Mouse (Mus musculus): ENCODE measurements around the gene Fuk. TPM values are rescaled to one million over a fixed set of nuclear protein-coding genes. Genes with fewer than 3 reads are reported as not detected.

Fuk gene
- polyA plus RNA-seq, 1 experiment from 2014 or later = 10.2 TPM

DNA sequence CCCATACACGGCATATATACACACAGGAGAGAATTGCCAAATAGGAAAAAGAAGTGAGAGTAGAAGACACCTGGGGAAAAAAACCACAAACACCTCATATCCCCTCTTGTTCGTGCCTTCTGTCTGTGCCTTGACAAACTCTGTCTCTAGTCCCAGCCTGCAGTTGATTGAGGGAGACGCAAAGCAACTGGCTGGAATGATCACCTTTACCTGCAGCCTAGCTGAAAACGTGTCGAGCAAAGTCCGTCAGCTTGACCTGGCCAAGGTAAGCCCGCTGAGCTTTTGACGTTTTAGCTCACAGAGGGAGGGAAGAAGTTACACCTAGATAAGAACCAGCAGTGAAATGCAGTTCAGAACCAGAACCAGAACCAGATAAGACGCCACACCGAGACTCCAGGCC, 51.1 kb downstream of the Fuk start:
- Histone ChIP-seq H3K4me2 (replicated peaks) (no peak overlapping the region), H3K36me3 (peaks cover 31% of the 10 kb centered on the region), H3K27me3 (replicated peaks) (no peaks in the 10 kb centered on the region), H3K4me3 (replicated peaks) (no peak overlapping the region), H3K9ac (no peak overlapping the region), H3K9me3 (no peaks in the 10 kb centered on the region), H3K4me1 (replicated peaks) (peaks cover 5% of the 10 kb centered on the region; the same call in 1 of the 2 replicates), H3K27ac (no peak overlapping the region)
- WGBS = 87% methylated on average over 10 of the region's 10 CpGs
- ATAC-seq = no peak

DNA sequence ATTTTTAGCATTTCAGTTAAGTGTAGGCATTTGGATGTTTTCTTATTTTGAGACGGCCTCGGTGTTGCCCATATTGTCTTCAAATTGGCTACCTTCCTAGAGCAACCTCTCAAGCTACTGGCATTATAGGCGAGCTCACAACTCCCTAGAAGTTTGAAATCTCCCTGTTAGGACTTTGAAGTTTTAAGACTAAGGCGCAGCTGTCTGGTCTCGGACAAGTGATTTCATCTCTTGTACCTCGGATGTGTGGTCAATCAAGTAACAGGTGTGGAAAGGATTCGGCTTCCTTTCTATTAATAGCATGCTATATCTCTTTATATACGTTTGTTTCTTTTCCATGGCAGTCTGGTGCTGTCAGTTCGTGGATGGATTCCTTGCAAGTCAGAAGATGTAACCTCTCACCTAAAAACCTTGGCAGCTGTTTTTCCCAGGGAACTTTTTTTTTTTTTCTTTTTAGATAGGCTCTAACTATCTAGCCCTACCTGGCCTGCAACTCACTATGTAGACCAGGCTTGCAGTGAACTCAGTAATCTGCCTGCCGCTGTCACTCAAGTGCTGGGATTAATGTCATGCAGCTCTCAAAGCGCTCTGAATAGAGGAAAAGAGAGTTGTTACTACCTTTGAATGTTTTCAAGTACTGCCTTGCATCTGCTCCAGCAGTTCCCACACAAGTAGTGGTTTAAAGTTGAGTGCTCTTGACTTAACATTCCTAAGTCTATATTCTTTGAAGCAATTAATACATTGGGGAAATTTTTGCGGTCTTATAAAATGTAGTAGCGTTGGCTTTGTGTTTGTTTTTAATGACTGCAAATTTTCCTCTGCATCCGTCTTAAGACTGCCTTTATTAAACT, 54.4 kb downstream of the Fuk start:
- WGBS = 54% methylated on average over 14 of the region's 14 CpGs
- H3K27ac ChIP-seq = no peak overlapping the region
- no peaks in the 10 kb centered on the region for H3K27me3 ChIP-seq (replicated peaks)
- no peaks in the 10 kb centered on the region for H3K9me3 ChIP-seq
- peaks cover 10% of the 10 kb centered on the region; the same call in 1 of the 2 replicates for H3K4me1 ChIP-seq (replicated peaks)
- peak overlapping the region; percentile 86 for H3K9ac ChIP-seq
- peak overlapping the region; percentile 71 for H3K4me2 ChIP-seq (replicated peaks)
- ATAC-seq = no peak
- H3K36me3 ChIP-seq = peaks cover 31% of the 10 kb centered on the region
- H3K4me3 ChIP-seq (replicated peaks) = peak overlapping the region; percentile 79

DNA sequence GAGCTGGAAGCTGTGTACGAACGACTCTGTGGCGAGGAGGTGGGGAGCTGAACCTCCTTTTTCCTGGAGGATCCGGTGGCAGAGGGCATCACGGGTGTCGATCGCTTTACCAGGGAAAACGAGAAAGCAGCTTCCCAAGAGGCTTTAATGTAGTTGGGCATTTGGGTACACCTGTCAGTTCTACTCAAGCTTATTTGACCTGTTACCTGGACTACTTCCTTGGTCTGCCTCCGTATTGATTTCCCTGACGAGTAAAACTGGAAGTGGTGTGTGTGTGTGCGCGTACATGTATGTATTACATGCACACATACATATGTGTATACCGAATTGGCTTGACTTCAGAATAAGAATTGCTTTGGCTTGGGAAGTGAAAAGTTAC, 55.1 kb downstream of the Fuk start:
- Histone ChIP-seq H3K4me2 (replicated peaks) (peak overlapping the region; percentile 71), H3K36me3 (peaks cover 36% of the 10 kb centered on the region), H3K4me3 (replicated peaks) (peak overlapping the region; percentile 79), H3K4me1 (replicated peaks) (peaks cover 10% of the 10 kb centered on the region; the same call in 1 of the 2 replicates), H3K27ac (no peak overlapping the region), H3K9ac (peak overlapping the region; percentile 86), H3K9me3 (no peaks in the 10 kb centered on the region), H3K27me3 (replicated peaks) (no peaks in the 10 kb centered on the region)
- 2% methylated on average over 13 of the region's 13 CpGs for WGBS
- ATAC-seq = peak; percentile 63

DNA sequence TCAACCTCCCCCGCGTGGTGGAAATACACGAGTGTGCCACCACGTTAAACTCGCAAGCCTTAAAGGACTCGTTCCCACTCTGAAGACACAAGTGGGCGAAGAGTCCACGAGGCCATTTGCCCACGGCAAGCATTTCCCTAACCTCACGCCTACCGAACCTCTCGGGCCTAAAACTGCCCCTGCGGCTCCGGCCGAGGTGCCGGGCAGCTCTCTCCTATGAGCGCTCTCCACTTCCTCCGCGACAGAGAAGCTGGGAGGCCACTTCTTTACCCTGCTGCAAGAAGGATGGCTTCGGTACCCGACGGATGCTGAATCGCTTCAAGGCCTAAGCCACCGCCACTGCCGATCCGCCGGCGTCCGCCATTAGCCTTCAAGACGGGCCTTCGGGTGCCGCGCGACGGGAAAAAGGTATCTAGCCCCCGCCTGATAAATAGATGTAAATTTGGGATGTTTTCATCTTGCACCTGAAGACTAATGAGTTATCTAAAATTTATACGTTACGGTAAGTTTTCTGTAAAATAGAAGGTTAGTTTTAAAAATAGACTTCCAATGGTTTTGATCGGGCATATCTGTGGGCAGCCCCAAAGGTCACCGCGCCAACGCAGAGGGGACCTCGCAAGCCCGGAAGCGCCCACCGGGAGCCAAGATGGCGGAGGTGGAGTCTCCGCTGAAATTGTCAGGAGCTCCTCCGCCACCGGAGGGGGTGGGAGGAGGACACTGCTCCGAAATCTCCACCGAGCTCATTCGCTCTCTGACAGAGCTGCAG, 55.7 kb downstream of the Fuk start, which contains the start of the genes Cog4 and Sf3b3:
TSS of gene Cog4 (plus strand) at position 196 of the 766 bp plus-strand sequence.
TSS of gene Sf3b3 (minus strand) at position 383 of the 766 bp plus-strand sequence.
- Histone ChIP-seq H3K27ac (peak within 1 kb of the TSS; percentile 74), H3K9me3 (no peaks in the 10 kb centered on the region), H3K4me2 (replicated peaks) (peak within 1 kb of the TSS; percentile 71), H3K36me3 (peaks cover 35% of the 10 kb centered on the region), H3K27me3 (replicated peaks) (no peaks in the 10 kb centered on the region), H3K4me1 (replicated peaks) (peaks cover 10% of the 10 kb centered on the region; the same call in 1 of the 2 replicates), H3K9ac (peak within 1 kb of the TSS; percentile 86), H3K4me3 (replicated peaks) (peak within 1 kb of the TSS; percentile 79)
- WGBS = under 1% methylated on average over 53 of the region's 53 CpGs
- peak; percentile 93 for ATAC-seq

DNA sequence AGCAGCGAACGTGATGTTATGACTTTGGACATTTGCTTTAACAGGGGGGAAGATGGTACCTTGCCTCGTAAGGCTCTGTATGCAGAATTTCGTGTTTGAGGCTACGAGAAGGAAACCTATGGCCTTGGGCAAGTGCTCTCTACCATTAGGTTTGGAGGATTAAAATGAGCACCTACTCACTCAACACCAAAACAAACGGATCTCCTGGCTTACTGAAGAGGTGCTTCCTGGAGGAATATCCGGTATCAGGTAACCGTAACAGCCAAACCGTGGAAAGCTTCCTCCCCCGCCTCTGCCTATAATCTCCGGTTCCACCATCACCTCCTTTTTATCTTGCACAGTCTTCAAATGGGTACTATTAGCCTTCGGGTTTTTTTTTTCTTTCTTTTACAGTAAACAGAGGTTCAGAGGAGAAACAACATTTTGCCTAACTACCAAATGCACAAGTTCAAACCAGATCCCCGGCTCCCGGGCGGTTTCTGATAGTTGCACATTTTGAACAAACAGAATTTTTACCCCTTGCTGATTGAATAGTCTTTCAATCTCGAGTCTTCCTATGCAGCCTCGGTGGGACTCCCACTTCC, 56.4 kb downstream of the Fuk start:
- Histone ChIP-seq H3K4me2 (replicated peaks) (peak overlapping the region; percentile 71), H3K9ac (peak overlapping the region; percentile 84), H3K4me1 (replicated peaks) (peaks cover 10% of the 10 kb centered on the region; the same call in 1 of the 2 replicates), H3K27ac (peak overlapping the region; percentile 74), H3K36me3 (peaks cover 28% of the 10 kb centered on the region), H3K9me3 (no peaks in the 10 kb centered on the region), H3K4me3 (replicated peaks) (peak overlapping the region; percentile 79), H3K27me3 (replicated peaks) (no peaks in the 10 kb centered on the region)
- ATAC-seq = no peak
- WGBS = 5% methylated on average over 17 of the region's 17 CpGs

DNA sequence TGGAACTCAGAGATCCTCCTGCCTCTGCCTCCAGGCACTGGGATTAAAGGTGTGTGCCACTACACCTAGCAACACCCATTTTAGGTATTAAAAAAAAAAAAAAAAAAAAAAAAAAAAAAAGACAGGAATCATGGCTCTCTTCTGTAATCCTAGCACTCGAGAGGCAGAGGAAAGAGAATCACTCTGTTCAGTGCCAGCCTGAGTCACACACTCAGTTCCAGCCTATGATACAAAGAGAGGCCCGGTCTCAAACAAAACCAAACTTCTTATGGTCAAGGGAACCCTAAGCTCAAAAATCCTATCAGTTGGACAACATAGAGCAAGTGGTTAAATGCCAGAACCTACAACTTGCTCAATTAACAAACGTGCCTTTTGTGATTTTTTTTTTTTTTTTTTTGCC, 57.3 kb downstream of the Fuk start:
- no peaks in the 10 kb centered on the region for H3K9me3 ChIP-seq
- H3K4me3 ChIP-seq (replicated peaks) = peak overlapping the region; percentile 79; the same call in 1 of the 2 replicates
- no peaks in the 10 kb centered on the region for H3K27me3 ChIP-seq (replicated peaks)
- ATAC-seq = no peak
- H3K4me1 ChIP-seq (replicated peaks) = peaks cover 10% of the 10 kb centered on the region; the same call in 1 of the 2 replicates
- WGBS = 73% methylated on average over 3 of the region's 3 CpGs
- H3K27ac ChIP-seq = no peak overlapping the region
- peak overlapping the region; percentile 71 for H3K4me2 ChIP-seq (replicated peaks)
- H3K36me3 ChIP-seq = peaks cover 20% of the 10 kb centered on the region
- H3K9ac ChIP-seq = no peak overlapping the region

DNA sequence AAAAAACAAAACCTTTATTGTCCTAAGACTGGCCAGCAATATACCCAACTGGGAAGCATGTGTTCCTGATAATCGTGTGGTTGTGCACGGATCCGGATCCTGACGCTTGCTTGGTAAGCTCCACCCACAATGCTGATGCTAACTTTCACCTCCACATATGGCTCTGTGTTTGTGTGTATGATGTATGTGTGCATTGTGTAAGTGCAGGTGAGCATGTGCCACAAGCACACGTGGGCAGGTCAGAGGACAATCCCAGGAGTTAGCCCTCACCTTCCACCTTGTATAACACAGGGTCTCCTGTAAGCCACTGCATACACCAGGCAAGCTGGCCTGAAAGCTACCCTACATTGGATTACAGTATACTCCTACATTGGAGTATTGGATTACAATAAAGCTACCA, 59.1 kb downstream of the Fuk start:
- ATAC-seq = no peak
- H3K27ac ChIP-seq = no peak overlapping the region

DNA sequence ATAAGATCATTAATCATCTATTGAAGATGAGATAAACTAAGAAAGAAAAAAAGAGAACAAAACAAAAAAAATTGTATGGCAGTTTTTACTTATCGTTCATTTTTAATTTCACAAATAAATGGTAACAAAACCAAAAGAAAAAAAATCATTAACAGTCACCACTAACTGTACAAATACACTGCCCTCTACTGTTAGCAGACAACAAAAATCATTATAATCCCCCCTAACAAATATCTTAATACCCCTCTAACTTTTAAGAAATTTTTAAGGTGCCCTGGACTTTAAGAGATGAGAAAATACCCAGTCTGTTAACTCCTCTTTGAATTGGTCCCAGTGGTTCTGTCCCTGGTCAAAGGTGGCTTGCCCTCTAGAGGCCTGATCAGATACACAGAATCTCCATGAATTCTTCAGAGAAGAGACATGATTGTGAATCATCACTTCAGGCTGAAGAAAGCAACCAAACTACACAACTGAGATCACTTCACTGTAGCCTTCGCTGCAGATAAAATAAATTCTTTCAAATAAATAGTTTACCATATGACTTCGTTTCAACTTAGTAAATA, 60.2 kb downstream of the Fuk start:
- H3K27me3 ChIP-seq (replicated peaks) = no peaks in the 10 kb centered on the region
- 82% methylated on average over 3 of the region's 3 CpGs for WGBS
- 0 out of 2 replicates have a peak, but pooled peaks cover 5% of the 10 kb centered on the region for H3K4me1 ChIP-seq (replicated peaks)
- peaks cover 32% of the 10 kb centered on the region for H3K36me3 ChIP-seq
- no peaks in the 10 kb centered on the region for H3K9me3 ChIP-seq
- no peak overlapping the region for H3K27ac ChIP-seq
- H3K4me2 ChIP-seq (replicated peaks) = no peak overlapping the region
- H3K9ac ChIP-seq = no peak overlapping the region
- H3K4me3 ChIP-seq (replicated peaks) = no peak overlapping the region
- no peak for ATAC-seq

More for the DNA sequence above, 59.1 kb downstream of the Fuk start:
- no peak overlapping the region for H3K4me2 ChIP-seq (replicated peaks)
- H3K9ac ChIP-seq = no peak overlapping the region
- peaks cover 30% of the 10 kb centered on the region for H3K36me3 ChIP-seq
- peaks cover 10% of the 10 kb centered on the region; the same call in 1 of the 2 replicates for H3K4me1 ChIP-seq (replicated peaks)
- H3K9me3 ChIP-seq = no peaks in the 10 kb centered on the region
- no peaks in the 10 kb centered on the region for H3K27me3 ChIP-seq (replicated peaks)
- H3K4me3 ChIP-seq (replicated peaks) = no peak overlapping the region
- WGBS = 86% methylated on average over 5 of the region's 5 CpGs

Other genes with a start within 250 kb of the Fuk start
- 8.0 and 9.6 TPM in 2 replicates for gene Mtss1l, start 181.0 kb downstream of the Fuk start, polyA plus RNA-seq (2015; fragmentation: Nextera tagmentation; extraction: Ambion mirVana)
- 1.1 and 2.6 TPM in 2 replicates for gene Il34, start 96.6 kb downstream of the Fuk start, polyA plus RNA-seq (2015; fragmentation: Nextera tagmentation; extraction: Ambion mirVana)
- gene Cog4, start 55.9 kb downstream of the Fuk start, polyA plus RNA-seq (2015; fragmentation: Nextera tagmentation; extraction: Ambion mirVana) = 69.0 and 69.5 TPM in 2 replicates
- 123 and 126 TPM in 2 replicates for gene Sf3b3, start 55.7 kb downstream of the Fuk start, polyA plus RNA-seq (2015; fragmentation: Nextera tagmentation; extraction: Ambion mirVana)
- 13.0 and 15.3 TPM in 2 replicates for gene St3gal2, start 17.4 kb upstream of the Fuk start, polyA plus RNA-seq (2015; fragmentation: Nextera tagmentation; extraction: Ambion mirVana)
- 12.4 and 15.4 TPM in 2 replicates for gene Ddx19a, start 95.3 kb upstream of the Fuk start, polyA plus RNA-seq (2015; fragmentation: Nextera tagmentation; extraction: Ambion mirVana)
- gene Ddx19b, start 129.3 kb upstream of the Fuk start, polyA plus RNA-seq (2015; fragmentation: Nextera tagmentation; extraction: Ambion mirVana) = 7.0 and 7.5 TPM in 2 replicates
- 50.4 and 54.1 TPM in 2 replicates for gene Aars, start 130.7 kb upstream of the Fuk start, polyA plus RNA-seq (2015; fragmentation: Nextera tagmentation; extraction: Ambion mirVana)
- 23.0 and 24.3 TPM in 2 replicates for gene Exosc6, start 153.9 kb upstream of the Fuk start, polyA plus RNA-seq (2015; fragmentation: Nextera tagmentation; extraction: Ambion mirVana)
- 0.13 and 0.32 TPM in 2 replicates for gene Clec18a, start 189.9 kb upstream of the Fuk start, polyA plus RNA-seq (2015; fragmentation: Nextera tagmentation; extraction: Ambion mirVana)
- 9.5 and 10.1 TPM in 2 replicates for gene Pdpr, start 192.1 kb upstream of the Fuk start, polyA plus RNA-seq (2015; fragmentation: Nextera tagmentation; extraction: Ambion mirVana)